8 mouse cellular contexts compared by ENCODE assay signal in genomic region chr8:71495039-71495438, GRCm38 (mm10). TPM values are rescaled to one million over a fixed set of nuclear protein-coding genes. Genes with fewer than 3 reads are reported as not detected.
A peak's percentile ranks its signal among the peaks of the same experiment; 100 is the strongest.
DNase-seq lines count a peak whose midpoint lies in the region; ATAC-seq and TF ChIP-seq lines count a peak whose summit lies in the region.

No protein-coding gene starts in this region.

- peaks cover 26% of the 10 kb centered on the region for H3K36me3 ChIP-seq in heart, embryonic 11.5 days (ENCODE audit: control insufficient read depth, insufficient read depth, low read length)
- H3K36me3 ChIP-seq in kidney, embryonic 14.5 days (ENCODE audit: control insufficient read depth, insufficient read depth, low read length): peaks cover 31% of the 10 kb centered on the region
- no peaks in the 10 kb centered on the region for H3K36me3 ChIP-seq in liver, adult 2 months (ENCODE audit: control insufficient read depth, insufficient read depth, low read length)

- H3K4me2 ChIP-seq in heart, embryonic 11.5 days: no peak overlapping the region
- H3K4me2 ChIP-seq in kidney, embryonic 14.5 days (replicated peaks; ENCODE audit: low read depth, low read length): peak overlapping the region; percentile 19; the same call in 1 of the 2 replicates

- no peak overlapping the region for H3K9ac ChIP-seq in heart, embryonic 11.5 days (ENCODE audit: low read depth, low read length)
- no peak overlapping the region for H3K9ac ChIP-seq in kidney, embryonic 14.5 days (ENCODE audit: low read depth, low read length)
- H3K9ac ChIP-seq in liver, adult 2 months (ENCODE audit: low read depth, low read length): 0 out of 2 replicates have a peak overlapping the region, but pooled peaks have one; percentile 26

- 24% methylated on average over 16 of the region's 16 CpGs for WGBS in heart, embryonic 11.5 days (ENCODE audit: insufficient replicate concordance)
- WGBS in kidney, embryonic 14.5 days: 21% methylated on average over 16 of the region's 16 CpGs
- 17% methylated on average over 16 of the region's 16 CpGs for WGBS in liver, adult 2 months

- H3K9me3 ChIP-seq in heart, embryonic 11.5 days (replicated peaks; ENCODE audit: control insufficient read depth, low read length): no peaks in the 10 kb centered on the region
- H3K9me3 ChIP-seq in kidney, embryonic 14.5 days (ENCODE audit: control insufficient read depth, low read length): no peaks in the 10 kb centered on the region

- TF ChIP-seq POLR2A in bone marrow macrophage, adult 2 months (IDR thresholded peaks at IDR 0.05; ENCODE audit: borderline replicate concordance, low read depth, low read length): no peak
- no peak for TF ChIP-seq POLR2A in embryonic fibroblast, embryonic 13.5 days (IDR thresholded peaks at IDR 0.05; ENCODE audit: low read depth, low read length)
- no peak for TF ChIP-seq POLR2A in liver, adult 2 months (IDR thresholded peaks at IDR 0.05; ENCODE audit: extremely low read depth, insufficient read depth, low read length)

- DNase-seq in B cell, adult 2 months: peak; percentile 86
- peak; percentile 62 for DNase-seq in liver, adult 2 months (ENCODE audit: extremely low read depth, low read depth, low spot score)
- DNase-seq in naive thymus-derived CD4-positive, alpha-beta T cell, adult 2 months (ENCODE audit: low read depth): peak; percentile 87
- peak; percentile 82 to 93 for DNase-seq in spleen, postnatal 4 days (ENCODE audit: low spot score in 2 of 2)

- H3K4me1 ChIP-seq in bone marrow macrophage, adult 2 months (ENCODE audit: control insufficient read depth, insufficient read depth, low read length): no peaks in the 10 kb centered on the region
- H3K4me1 ChIP-seq in embryonic fibroblast, embryonic 13.5 days (ENCODE audit: control insufficient read depth, insufficient read depth, low read length): peaks cover 12% of the 10 kb centered on the region
- H3K4me1 ChIP-seq in heart, embryonic 11.5 days (ENCODE audit: control insufficient read depth, insufficient read depth, low read length): peaks cover 36% of the 10 kb centered on the region
- peaks cover 44% of the 10 kb centered on the region for H3K4me1 ChIP-seq in kidney, embryonic 14.5 days (ENCODE audit: control insufficient read depth, insufficient read depth, low read length)
- H3K4me1 ChIP-seq in liver, adult 2 months (ENCODE audit: control insufficient read depth, insufficient read depth, low read length): peaks cover 16% of the 10 kb centered on the region

- H3K79me2 ChIP-seq in liver, adult 2 months (ENCODE audit: control insufficient read depth, insufficient read depth, low read length): no peaks in the 10 kb centered on the region

- peak; percentile 51 for TF ChIP-seq CTCF in bone marrow macrophage, adult 2 months (IDR thresholded peaks at IDR 0.05; ENCODE audit: low read depth, low read length)
- TF ChIP-seq CTCF in embryonic fibroblast, embryonic 13.5 days (IDR thresholded peaks at IDR 0.05; ENCODE audit: borderline replicate concordance, insufficient read depth, low read length): peak; percentile 72; the same call in 1 of the 2 replicates
- TF ChIP-seq CTCF in liver, adult 2 months (IDR thresholded peaks at IDR 0.05; ENCODE audit: low read depth, low read length): peak; percentile 90

- no peak overlapping the region for H3K4me3 ChIP-seq in bone marrow macrophage, adult 2 months (ENCODE audit: insufficient read depth, low read length)
- no peak overlapping the region for H3K4me3 ChIP-seq in embryonic fibroblast, embryonic 13.5 days (ENCODE audit: insufficient read depth, low read length)
- H3K4me3 ChIP-seq in heart, embryonic 11.5 days (ENCODE audit: low read depth, low read length): no peak overlapping the region
- H3K4me3 ChIP-seq in kidney, embryonic 14.5 days (ENCODE audit: low read length): no peak overlapping the region
- H3K4me3 ChIP-seq in liver, adult 2 months (ENCODE audit: insufficient read depth, low read depth, low read length): no peak overlapping the region

- H3K27ac ChIP-seq in bone marrow macrophage, adult 2 months (ENCODE audit: insufficient read depth, low read depth, low read length): no peak overlapping the region
- H3K27ac ChIP-seq in embryonic fibroblast, embryonic 13.5 days (ENCODE audit: insufficient read depth, low read length): no peak overlapping the region; the same call in 1 of the 2 replicates
- H3K27ac ChIP-seq in heart, embryonic 11.5 days (ENCODE audit: low read depth, low read length): 0 out of 2 replicates have a peak overlapping the region, but pooled peaks have one; percentile 22
- H3K27ac ChIP-seq in kidney, embryonic 14.5 days (ENCODE audit: low read depth, low read length): peak overlapping the region; percentile 84; the same call in 1 of the 2 replicates
- H3K27ac ChIP-seq in liver, adult 2 months (replicated peaks; ENCODE audit: insufficient read depth, low read depth, low read length): no peak overlapping the region

- ATAC-seq in heart, embryonic 11.5 days (replicated peaks; ENCODE audit: insufficient number of reproducible peaks, low FRiP score, low TSS enrichment): 0 out of 2 replicates have a peak, but pooled peaks have one; percentile 29
- ATAC-seq in kidney, embryonic 14.5 days (ENCODE audit: low FRiP score, low TSS enrichment): peak; percentile 51

- no peaks in the 10 kb centered on the region for H3K27me3 ChIP-seq in heart, embryonic 11.5 days (ENCODE audit: control insufficient read depth, insufficient read depth, low read length)
- H3K27me3 ChIP-seq in kidney, embryonic 14.5 days (ENCODE audit: control insufficient read depth, insufficient read depth, low read length): no peaks in the 10 kb centered on the region
- H3K27me3 ChIP-seq in liver, adult 2 months (ENCODE audit: control insufficient read depth, insufficient read depth, low read length): no peaks in the 10 kb centered on the region

RNA-seq across cellular contexts. Expression of gene Gtpbp3, which starts 7.1 kb away (rescaled TPM):
- 11.0 and 11.1 TPM in 2 replicates for polyA plus RNA-seq in bone marrow macrophage, adult 2 months (2012; ENCODE audit: insufficient read depth, insufficient read length, missing spikeins)
- polyA plus RNA-seq in embryonic fibroblast, embryonic 13.5 days (2011; ENCODE audit: insufficient read length, low read depth, missing spikeins): 10.5 and 12.5 TPM in 2 replicates
- 4.8 and 5.3 TPM in 2 replicates for polyA plus RNA-seq in heart, embryonic 11.5 days (2014; fragmentation: Nextera tagmentation; extraction: Ambion mirVana)
- 6.6 and 8.4 TPM in 2 replicates for polyA plus RNA-seq in kidney, embryonic 14.5 days (2014; fragmentation: Nextera tagmentation; extraction: Ambion mirVana)
- total RNA-seq in liver, adult 2 months (2014; rRNA removed): 11.6 and 12.7 TPM in 2 replicates
- 12.9 and 15.5 TPM in 2 replicates for polyA plus RNA-seq in liver, adult 2 months (2012; rRNA removed)

RNA-seq across cellular contexts. Expression of gene Ano8, which starts 9.3 kb away (rescaled TPM):
- 10.0 and 10.2 TPM in 2 replicates for polyA plus RNA-seq in bone marrow macrophage, adult 2 months (2012; ENCODE audit: insufficient read depth, insufficient read length, missing spikeins)
- polyA plus RNA-seq in embryonic fibroblast, embryonic 13.5 days (2011; ENCODE audit: insufficient read length, low read depth, missing spikeins): 15.4 and 15.6 TPM in 2 replicates
- polyA plus RNA-seq in heart, embryonic 11.5 days (2014; fragmentation: Nextera tagmentation; extraction: Ambion mirVana): 0.90 and 1.4 TPM in 2 replicates
- polyA plus RNA-seq in kidney, embryonic 14.5 days (2014; fragmentation: Nextera tagmentation; extraction: Ambion mirVana): 2.9 and 3.4 TPM in 2 replicates
- 2.3 and 3.8 TPM in 2 replicates for total RNA-seq in liver, adult 2 months (2014; rRNA removed)
- polyA plus RNA-seq in liver, adult 2 months (2012; rRNA removed): 3.7 and 5.2 TPM in 2 replicates

RNA-seq across cellular contexts. Expression of gene Plvap, which starts 16.5 kb away (rescaled TPM):
- polyA plus RNA-seq in bone marrow macrophage, adult 2 months (2012; ENCODE audit: insufficient read depth, insufficient read length, missing spikeins): not detected in 2 replicates
- 0.33 and 0.44 TPM in 2 replicates for polyA plus RNA-seq in embryonic fibroblast, embryonic 13.5 days (2011; ENCODE audit: insufficient read length, low read depth, missing spikeins)
- 148 and 170 TPM in 2 replicates for polyA plus RNA-seq in heart, embryonic 11.5 days (2014; fragmentation: Nextera tagmentation; extraction: Ambion mirVana)
- polyA plus RNA-seq in kidney, embryonic 14.5 days (2014; fragmentation: Nextera tagmentation; extraction: Ambion mirVana): 117 and 123 TPM in 2 replicates
- 15.3 and 22.8 TPM in 2 replicates for total RNA-seq in liver, adult 2 months (2014; rRNA removed)
- polyA plus RNA-seq in liver, adult 2 months (2012; rRNA removed): 128 and 132 TPM in 2 replicates

RNA-seq across cellular contexts. Expression of gene Dda1, which starts 26.0 kb away (rescaled TPM):
- 42.3 and 45.5 TPM in 2 replicates for polyA plus RNA-seq in bone marrow macrophage, adult 2 months (2012; ENCODE audit: insufficient read depth, insufficient read length, missing spikeins)
- 63.1 and 70.4 TPM in 2 replicates for polyA plus RNA-seq in embryonic fibroblast, embryonic 13.5 days (2011; ENCODE audit: insufficient read length, low read depth, missing spikeins)
- polyA plus RNA-seq in heart, embryonic 11.5 days (2014; fragmentation: Nextera tagmentation; extraction: Ambion mirVana): 95.9 and 102 TPM in 2 replicates
- polyA plus RNA-seq in kidney, embryonic 14.5 days (2014; fragmentation: Nextera tagmentation; extraction: Ambion mirVana): 106 and 113 TPM in 2 replicates
- total RNA-seq in liver, adult 2 months (2014; rRNA removed): 7.7 and 8.3 TPM in 2 replicates
- polyA plus RNA-seq in liver, adult 2 months (2012; rRNA removed): 32.5 and 34.1 TPM in 2 replicates

RNA-seq across cellular contexts. Expression of gene Mrpl34, which starts 30.3 kb away (rescaled TPM):
- 59.5 and 62.9 TPM in 2 replicates for polyA plus RNA-seq in bone marrow macrophage, adult 2 months (2012; ENCODE audit: insufficient read depth, insufficient read length, missing spikeins)
- 36.9 and 50.5 TPM in 2 replicates for polyA plus RNA-seq in embryonic fibroblast, embryonic 13.5 days (2011; ENCODE audit: insufficient read length, low read depth, missing spikeins)
- 163 and 169 TPM in 2 replicates for polyA plus RNA-seq in heart, embryonic 11.5 days (2014; fragmentation: Nextera tagmentation; extraction: Ambion mirVana)
- polyA plus RNA-seq in kidney, embryonic 14.5 days (2014; fragmentation: Nextera tagmentation; extraction: Ambion mirVana): 178 and 192 TPM in 2 replicates
- 35.1 and 48.2 TPM in 2 replicates for total RNA-seq in liver, adult 2 months (2014; rRNA removed)
- polyA plus RNA-seq in liver, adult 2 months (2012; rRNA removed): 104 and 123 TPM in 2 replicates

Comparison
In these comparisons a context has a peak if more than half of its experiments do, and no peak if none do; other contexts are left out.
1. H3K27ac ChIP-seq: peak in heart, embryonic 11.5 days (single experiment) and kidney, embryonic 14.5 days (single experiment); none in bone marrow macrophage, adult 2 months (single experiment), embryonic fibroblast, embryonic 13.5 days (single experiment) and liver, adult 2 months (single experiment).
2. RNA of gene Plvap, which starts 16.5 kb away (polyA plus RNA-seq): 148 to 170 TPM in heart, embryonic 11.5 days, 128 to 132 TPM in liver, adult 2 months and 117 to 123 TPM in kidney, embryonic 14.5 days; 0.33 to 0.44 TPM in embryonic fibroblast, embryonic 13.5 days and not detected in bone marrow macrophage, adult 2 months; every median in the first group is over 10 times any median in the second.
3. Peak in every context shown above with its lines, with median percentiles within 50 percentile points of each other: DNase-seq and CTCF ChIP-seq.